Mouse (Mus musculus): Measurements from ENCODE around the gene Fbxl14.
"Not testable (repeated sequence)": the region's sequence is repeated elsewhere in the genome, so short reads cannot be mapped to it uniquely, and the experiment has no call there.

Gene Fbxl14

DNA sequence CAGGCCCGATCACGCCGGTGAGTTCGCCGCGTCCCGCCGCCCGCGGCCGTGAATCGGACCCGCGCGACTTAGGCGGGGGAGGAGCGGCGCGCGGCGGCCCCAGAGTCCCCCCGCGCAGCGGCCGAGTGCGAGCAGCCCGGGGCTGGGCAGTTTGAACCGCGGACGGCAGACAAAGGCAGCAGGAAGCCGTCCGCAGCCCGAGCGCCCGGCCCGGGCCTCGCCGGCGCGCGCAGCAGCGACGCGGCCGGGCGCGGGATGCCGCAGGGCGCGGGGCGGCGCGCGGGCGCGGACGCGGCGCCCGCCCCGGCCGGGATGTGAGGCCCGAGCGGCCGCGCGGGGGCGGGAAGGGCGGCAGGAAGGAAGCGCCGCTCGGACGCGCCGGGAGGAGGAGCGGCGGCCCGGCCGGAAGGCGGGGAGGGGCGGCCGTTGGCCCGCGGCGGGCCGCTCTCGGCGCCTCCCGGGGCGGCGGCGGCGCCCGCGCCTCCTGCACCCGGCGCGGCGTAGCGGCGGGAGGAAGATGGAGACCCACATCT is at the start of gene Fbxl14:
Gene Fbxl14, plus strand, starts transcription at position 326 of the 533 bp plus-strand sequence.
- DNase-seq: peak; percentile 77

DNA sequence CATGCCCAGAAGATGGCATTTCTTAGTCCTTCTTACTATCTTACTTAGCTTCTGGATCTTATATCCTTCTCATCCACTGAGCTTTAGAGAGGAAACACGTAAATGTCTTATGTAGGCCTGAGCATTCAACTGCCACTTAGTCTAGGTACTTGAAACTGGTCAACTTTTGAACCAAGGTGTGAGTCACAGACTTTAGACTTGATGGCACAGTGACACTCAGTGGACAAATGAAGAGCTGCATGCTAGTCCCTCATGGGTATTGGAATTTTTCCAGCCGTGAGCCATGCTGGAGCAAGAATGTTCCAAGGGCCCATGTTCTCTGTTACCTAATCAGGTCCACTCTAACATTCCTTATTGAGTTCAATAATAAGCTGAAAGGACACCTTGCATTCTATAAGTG is 49.0 kb upstream of the Fbxl14 start:
- DNase-seq: peak; percentile 47

DNA sequence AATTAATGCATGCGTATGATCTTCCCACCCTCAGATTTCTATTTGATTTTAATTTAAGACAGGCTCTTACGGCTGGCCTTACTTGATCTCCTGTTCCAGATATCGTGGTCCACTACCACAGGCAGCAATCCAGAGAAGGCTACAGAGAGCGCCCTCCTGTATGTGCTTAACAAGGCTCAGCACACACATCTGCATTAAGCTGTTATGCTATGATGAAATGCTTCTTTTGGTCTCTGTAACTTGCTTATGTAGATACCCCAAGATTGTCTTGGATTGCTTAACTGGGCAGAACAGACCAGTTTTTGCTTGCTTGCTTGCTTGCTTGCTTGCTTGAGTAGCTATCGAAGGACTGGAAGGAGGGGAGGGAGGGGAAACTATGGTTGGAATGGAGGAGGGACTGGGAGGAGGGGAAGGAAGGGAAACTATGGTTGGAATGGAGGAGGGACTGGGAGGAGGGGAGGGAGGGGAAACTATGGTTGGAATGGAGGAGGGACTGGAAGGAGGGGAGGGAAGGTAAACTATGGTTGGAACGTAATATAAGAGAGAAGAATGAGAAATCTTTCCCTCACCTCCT is 47.6 kb upstream of the Fbxl14 start:
- no peak for DNase-seq

DNA sequence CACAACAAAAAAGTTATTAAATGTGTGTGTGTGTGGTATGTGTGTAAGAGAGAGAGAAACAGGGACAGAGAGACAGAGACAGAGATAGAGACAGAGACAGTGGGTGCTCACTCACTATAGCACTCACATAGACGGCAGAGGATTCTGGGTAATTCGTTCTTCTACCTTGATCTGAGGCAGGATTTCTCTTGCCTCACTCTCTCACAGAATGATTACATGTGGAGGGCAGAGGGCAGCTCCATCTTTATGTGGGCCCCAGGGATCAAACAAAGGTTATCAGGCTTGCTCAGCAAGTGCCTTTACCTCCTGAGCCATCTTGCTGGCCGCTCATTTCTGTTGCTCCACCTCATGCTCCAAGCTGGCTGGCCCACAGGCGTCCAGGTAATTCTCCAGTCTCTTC is 45.1 kb upstream of the Fbxl14 start:
- no peak for DNase-seq

DNA sequence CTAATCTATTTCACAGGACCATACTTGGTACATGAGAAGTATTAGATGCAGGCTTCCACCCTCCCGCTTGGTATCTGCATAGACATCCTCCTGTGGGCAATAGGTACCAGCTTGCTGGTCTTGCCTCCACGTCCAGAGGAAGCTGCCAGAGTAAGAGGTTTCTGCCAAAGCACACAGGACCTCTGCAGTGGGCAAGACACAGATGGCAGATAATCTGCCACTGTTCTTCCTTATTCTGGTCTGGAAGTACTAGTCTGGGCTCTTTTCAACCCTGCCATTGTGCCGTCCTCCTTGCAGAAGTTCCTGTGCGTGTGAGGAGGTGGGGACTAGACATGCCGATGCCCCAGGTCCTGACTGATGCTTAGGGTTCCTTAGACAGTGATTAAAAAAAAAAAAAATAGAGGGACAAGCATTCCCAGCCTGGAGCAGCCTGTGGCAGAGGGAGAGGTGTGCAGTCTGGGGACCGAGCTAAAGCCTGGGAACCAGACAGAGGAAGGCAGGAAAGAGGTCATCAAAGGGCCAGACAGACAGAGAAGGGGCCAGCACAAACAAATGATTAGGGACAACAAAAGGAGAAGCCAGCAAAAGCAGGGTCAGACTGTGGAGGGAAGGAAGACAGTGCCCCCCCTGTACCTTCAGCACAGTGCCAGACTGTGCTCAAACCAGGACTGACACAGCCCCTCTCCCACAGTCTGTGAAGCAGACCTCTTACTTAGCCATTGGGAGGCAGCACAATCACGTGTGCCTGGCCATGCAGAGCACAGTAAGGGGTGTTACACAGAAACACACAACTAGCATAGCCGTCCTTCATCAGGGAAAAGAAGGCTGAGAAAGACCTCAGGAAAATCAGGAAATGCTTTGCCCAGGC is 41.3 kb upstream of the Fbxl14 start:
- no peak for DNase-seq

DNA sequence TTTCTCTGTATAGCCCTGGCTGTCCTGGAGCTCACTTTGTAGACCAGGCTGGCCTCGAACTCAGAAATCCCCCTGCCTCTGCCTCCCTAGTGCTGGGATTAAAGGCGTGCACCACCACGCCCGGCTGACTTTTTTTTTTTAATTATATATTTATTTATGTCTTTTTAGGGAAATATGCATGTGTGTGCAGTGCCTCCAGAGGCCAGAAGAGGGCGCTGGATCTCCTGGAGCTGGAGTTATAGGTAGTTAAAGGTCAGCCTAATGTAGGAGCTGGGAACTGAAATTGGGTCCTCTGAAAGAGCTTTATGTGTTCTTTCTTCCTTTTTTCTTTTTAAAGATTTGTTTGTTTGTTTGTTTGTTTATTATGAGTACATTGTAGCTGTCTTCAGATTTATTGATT is 36.7 kb upstream of the Fbxl14 start:
- DNase-seq: not testable (repeated sequence)

DNA sequence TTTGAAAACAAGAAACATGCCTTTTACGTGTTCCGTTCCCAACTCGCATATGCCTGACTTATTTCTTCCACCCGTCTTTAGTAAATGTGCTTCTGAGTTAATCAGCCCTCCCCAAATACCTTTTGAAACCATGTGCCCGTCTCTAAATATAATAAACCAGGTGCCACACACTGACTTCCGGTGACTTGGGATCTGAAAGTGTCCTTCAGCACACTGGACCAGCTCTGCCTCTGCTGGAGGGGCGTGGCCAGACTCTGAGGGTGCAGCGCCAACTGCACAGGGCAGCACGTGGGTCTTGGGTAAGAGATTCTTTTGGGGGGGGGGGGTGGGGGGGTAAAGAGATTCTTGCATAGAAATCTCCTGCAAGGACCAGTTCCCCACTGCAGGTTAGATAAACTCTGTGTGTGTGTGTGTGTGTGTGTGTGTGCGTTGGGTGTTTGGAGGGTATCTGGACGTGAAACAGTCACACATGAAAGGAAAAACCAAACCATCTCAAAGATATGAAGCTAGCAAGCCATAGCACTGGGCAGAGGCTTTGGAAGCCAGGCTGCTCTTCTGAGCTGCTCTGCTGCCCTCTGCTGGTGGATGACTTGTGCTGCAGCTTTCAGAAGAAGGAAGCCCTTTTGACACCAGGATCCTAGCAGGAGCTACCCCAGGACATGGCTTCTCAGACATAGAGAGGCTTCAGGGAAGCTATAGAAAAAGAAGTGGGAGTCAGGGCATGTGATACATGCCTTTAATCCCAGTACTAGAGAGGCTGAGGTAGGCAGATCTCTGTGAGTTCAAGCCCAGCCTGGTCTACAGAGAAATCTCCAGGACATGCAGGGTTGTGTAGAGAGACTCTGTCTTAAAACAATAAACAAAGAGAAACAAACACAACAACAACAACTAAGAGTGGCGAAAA is 35.5 kb upstream of the Fbxl14 start:
- peak; percentile 81 for DNase-seq

DNA sequence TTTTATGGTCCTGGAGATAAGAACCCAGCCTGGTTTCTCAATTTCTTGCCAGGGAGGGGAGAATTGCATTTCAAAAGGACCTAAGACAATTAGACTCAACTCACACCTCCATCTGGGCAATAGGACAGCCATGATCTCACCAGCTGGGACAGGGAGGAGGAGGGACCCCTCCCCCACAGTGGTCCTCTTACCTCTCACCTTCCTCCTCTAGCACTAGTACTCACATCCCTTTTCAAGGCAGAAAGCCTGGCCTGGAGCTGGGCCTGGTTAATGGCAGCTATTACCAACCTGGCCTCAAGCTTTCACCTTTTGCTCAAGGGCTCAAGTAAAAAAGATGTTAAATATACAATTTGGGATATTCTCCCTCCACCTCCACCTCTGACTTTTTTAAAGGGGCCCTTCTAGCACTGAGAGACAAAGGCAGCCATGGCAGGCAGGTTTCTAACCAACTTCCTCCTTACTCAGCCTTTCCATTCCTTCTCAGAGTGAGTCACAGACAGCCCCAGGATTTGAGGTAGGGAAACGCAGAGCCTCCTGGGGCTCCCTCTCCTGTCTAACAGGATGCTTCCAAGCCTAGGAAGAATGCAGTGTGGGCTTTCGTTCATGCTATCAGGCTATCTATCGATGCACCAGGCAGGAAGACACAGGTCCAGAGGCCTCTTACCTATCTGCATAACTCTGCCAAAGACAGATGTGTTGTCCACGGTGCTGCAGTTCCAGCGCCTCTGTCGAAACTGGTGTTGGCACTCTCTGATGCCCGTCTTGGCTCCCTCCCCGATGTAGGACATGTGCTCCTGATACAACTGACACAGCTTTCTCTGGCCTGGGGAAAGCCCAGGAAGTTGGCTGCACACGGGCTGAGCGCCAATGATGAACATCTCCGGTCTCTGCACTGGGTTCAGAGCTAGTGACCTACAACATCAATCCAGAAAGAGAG is 33.5 kb upstream of the Fbxl14 start:
- no peak for DNase-seq

DNA sequence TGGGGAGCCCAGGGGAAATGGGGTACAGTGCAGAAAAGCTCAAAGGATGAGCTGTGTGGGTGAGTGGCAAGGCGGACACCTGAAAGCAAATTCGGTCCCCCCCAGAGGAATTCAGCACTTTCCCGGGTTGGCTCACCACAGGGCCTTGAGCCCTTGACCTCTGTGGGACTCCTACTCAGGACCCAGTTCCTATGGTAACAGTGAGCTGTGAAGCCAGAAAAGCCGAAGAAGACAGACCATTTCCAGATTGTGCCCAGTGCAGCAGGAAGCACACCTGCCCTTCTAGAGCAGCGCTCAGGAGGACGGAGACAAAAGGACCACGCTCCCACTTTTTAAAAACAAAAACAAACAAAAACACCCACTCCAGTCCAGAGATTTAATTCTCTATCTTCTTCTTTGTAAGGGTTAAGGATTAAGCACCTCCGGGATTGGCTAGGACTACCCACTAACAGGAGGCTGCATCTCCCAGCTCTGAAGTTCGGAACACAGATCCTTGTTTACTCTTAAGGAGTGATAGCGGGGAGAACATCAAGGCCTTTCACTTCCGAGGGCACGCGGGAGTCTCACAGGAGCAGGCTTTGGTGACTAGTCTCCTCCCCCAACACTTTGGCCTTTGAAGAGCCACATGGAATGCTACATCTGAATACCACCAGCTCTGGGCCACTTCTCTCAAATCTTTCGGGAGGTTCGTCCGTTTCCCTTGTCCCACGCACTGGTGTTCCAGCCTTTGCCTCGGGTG is 31.0 kb upstream of the Fbxl14 start:
- no peak for DNase-seq

DNA sequence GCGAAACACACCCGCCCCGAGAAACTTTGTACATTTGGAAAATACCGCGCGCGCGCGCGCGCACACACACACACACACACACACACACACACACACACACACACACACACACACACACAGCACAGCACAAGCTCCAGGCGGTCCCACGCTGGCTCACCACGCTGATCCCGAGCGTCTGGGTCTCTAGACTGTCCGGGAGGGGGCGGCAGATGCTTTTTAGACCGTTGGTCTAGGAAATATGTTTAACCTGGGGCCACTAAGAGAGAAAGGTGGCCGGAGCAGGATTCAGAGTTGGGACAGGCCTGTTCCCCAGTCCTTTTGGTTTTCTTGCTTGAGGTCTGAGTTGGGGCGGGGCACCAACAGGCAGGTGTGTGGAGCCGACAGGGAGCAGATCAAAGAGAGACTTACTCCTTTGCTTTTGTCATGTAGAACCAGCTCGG is 30.4 kb upstream of the Fbxl14 start:
- peak; percentile 67 for DNase-seq

DNA sequence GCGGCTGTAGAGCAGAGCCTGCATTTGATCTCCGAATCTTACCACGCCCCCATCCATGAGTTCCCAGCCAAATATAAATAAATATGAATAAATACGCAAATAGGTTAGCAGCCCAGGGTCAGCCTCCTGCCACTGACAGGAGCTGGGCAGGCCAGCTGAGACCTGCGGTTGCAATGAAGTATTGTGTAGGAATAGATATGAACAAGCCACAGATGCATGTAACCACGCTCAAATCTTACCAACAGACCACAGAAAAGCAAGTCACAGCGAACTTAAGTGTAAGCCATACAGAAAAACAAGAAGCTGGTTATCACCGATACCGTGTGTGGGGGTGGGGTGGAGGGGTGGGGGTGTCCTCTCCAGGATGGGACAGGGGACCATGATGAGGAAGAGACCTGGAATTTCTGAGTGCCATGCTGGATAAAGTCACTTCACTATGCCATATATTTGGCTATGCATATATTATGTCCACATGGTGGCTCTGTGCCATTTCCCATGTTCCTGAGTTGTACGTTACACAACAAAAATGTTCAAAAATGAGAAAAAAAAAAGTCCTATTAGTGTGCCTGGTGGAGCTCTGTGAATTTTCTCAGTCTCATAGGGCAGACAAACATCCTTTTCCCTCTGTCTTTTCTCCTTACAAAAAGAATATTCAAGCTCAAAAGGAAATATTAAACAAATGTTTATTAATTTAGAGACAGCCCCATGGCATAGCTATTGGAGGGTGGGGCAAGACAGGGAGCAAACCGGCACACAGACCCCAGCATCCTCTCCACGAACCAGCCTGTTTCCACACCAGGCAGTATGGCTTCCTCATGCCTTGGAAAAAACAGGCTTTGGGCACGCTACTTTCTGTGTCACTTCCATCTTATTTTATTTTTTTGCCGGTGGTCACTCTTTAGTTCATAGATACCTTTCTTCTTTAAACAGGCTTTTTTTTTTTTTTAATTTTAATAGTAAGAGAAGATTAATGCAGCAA is 28.2 kb upstream of the Fbxl14 start:
- DNase-seq: no peak

DNA sequence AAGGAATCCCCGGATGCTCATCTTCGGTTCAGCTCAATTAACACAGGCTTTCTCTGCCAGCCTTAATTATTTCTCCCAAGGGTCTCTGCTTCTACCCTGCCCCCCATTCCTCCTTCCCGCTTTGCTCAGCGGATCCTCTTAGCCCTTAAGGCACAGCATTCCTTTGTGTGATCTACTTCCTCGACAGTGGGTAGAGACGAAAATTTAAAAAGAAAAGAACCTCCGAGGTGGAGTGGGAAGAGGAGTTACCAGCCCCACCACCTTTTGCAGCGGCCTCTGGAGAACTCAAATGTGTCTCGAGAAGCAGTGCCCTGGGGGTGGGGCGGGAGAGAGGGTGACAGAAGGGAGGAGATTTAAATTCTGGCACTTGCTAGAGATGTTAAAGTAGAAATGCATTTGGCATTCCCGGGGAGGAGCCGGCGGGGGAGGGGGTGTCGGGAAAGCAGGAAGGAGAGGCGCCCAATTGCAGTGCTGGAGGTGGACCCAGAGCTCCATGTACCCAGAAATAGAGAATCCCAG is 27.4 kb upstream of the Fbxl14 start:
- no peak for DNase-seq

DNA sequence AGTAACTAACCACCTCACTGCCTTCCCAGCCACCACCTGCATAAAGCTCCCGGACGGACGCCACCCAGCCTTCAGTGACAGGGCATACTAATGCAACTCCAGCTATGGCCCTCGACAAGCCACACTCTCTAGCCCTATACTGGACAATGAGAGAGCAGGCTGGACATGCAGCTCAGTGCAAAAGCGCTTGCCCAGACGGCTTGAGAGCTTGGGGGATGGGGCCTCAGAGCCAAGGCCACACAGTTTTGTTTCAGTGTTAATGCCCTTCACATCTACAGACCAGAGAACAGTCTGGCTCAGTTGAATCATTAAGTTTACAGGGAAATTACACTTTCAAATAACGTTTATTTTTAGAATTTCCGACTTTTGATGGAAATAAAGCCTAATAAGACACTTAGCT is 21.3 kb upstream of the Fbxl14 start:
- DNase-seq: no peak

DNA sequence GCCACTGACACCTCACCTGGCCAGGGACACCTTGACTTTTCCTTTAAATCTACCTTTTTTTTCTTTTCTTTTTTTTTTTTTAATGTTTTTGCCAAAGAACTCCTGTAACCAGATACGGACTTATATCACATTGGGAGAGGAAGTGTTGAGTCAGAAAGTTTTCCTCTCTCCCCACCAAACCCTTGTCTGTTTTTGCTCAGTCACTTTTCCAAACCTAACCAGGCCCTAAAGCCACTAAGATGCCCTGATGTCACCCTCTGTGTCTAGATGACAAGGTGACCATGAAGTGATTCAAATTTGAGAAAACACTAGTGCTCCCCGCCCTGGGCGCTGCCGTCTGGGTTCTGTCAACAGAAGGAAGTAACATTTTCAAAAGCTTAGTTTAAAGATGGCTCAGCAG is 20.4 kb upstream of the Fbxl14 start:
- no peak for DNase-seq

DNA sequence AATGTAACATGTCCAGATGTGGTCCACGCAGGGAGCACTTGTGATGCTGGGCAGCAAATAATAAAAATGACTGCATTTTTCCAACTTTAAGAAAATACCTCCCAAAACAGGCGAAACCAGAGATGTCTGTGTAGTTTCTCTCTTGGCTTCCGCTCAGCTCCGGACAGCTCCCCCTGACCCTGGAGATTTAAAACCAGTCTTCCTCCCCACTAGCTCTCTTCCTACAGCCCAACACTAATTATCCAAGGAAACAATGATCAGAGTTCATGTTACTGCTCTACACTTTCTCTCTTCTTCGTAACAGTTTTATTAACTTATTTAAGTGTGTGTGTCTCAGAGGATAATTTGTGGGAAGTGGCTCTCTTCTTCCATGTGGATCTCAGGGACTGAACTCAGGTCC is 19.1 kb upstream of the Fbxl14 start:
- no peak for DNase-seq

DNA sequence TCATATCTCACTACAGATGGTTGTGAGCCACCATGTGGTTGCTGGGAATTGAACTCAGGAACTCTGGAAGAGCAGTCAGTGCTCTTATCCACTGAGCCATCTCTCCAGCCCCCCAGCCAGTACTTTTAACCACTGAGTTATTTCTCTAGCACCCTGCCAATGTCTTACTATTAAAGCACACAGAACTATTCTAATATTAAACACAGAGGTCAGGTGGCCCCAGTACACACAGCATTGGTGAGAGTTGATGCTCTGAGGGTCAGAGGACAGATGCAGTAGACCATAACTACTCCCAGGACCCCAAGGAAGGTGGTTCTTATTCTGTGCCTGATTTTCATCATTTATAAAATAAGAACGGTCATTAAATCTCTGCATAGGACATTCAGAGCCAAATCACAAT is 13.3 kb upstream of the Fbxl14 start:
- DNase-seq: no peak

DNA sequence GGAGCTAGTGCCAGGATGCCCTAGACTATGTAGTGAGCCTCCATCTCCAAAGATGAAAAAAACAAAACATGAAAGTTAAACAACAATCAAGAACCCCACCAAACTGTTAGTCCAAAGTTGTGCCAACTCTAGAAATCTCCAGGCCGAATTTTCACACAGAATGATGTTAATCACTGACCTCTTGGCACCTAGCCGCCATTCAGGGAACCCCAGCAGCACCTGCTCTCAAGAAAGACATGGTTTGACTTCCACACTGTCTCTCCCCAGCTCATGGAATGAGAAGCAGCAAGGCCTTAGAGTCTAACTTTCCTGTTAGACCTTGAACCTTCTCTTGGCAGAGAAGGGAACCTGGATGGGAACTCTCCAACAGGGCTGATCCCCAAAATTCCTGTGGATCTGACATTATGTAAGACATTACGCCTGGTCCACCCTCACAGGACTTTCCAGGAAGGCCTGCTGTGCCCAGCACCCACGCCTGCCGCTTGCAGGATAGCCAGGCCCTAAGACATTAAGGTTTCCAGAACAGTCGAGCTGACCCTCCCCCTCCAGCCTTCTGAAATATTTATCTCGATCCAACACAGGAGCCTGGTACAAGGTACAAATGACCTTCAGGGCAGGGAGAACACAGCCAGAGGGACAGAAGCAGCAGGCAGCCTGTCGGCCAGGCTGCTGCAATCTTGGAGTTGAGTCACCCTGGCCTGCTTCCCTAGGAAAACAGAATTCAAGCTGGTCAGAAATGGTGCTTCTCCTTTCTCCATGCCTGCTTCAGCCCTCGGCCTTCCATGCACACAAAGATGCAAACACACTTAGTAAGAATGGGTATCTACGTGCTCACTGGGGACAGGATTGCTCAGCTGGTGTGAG is 12.3 kb upstream of the Fbxl14 start:
- DNase-seq: no peak

DNA sequence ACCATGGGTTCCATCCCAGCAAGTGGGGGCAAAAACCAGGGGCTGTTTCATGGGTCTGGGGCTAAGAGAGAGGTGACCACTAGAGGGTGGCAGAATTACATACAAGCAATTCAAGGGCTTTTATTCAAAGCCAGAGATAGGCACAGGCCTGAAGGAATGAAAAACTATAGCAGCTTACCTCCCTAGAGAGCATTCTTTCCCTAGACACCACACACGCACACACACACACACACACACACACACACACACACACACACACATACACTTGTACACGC is 11.7 kb upstream of the Fbxl14 start:
- DNase-seq: peak; percentile 51

DNA sequence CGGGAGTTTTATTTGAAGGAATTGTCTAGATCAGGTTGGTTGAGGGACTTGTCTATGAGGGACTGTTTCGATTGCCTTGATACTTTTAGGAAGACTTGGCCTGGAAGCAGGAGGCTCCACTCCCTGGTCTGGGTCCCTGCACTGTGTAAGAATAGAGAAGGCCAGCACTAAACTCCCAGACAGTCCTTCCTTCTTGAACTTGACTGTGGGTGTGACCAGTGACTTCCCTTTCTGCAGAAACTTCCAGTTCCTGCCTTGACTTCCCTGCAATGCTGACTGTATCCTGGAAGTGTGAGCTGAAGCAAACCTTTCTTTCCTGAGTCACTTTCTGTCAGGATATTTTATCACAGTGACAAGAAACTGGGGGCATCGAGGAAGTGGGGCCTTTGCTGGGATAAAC is 8.7 kb upstream of the Fbxl14 start:
- DNase-seq: no peak
